Mouse (Mus musculus) neural tube, embryonic 14.5 days (tissue): ENCODE measurements around the gene Spaca9. TPM values are rescaled to one million over a fixed set of nuclear protein-coding genes. Genes with fewer than 3 reads are reported as not detected.

Source experiments
- ATAC-seq: fragments of 200-750 bp; cut with Nextera tagmentation; 2 replicates; pipeline ENCODE4 v1.8.0; 2017; ENCODE audit warnings: low read depth, mild to moderate bottlenecking, moderate TSS enrichment, moderate library complexity
- H3K27ac ChIP-seq: fragments of 300-500 bp; sonication (generic); 2 replicates; pipeline ENCODE4 v1.5.1; 2014; ENCODE audit warnings: low read depth, mild to moderate bottlenecking, control low read depth, low read length, moderate library complexity, mixed read lengths
- H3K27me3 ChIP-seq: fragments of 300-500 bp; sonication (generic); 2 replicates; pipeline ENCODE4 v1.6.1; 2014; ENCODE audit warnings: low read length; ENCODE audit not compliant: control insufficient read depth, insufficient read depth
- H3K36me3 ChIP-seq: fragments of 300-500 bp; sonication (generic); 2 replicates; pipeline ENCODE4 v1.6.1; 2014; ENCODE audit warnings: low read length, mixed read lengths; ENCODE audit not compliant: control insufficient read depth, insufficient read depth
- H3K4me1 ChIP-seq: fragments of 300-500 bp; sonication (generic); 2 replicates; pipeline ENCODE4 v1.6.1; 2014; ENCODE audit warnings: low read length; ENCODE audit not compliant: control insufficient read depth, insufficient read depth
- H3K4me2 ChIP-seq: fragments of 300-500 bp; sonication (generic); 2 replicates; pipeline ENCODE4 v1.6.1; 2014; ENCODE audit warnings: mild to moderate bottlenecking, low read depth, low read length, control low read depth
- H3K4me3 ChIP-seq: fragments of 300-500 bp; sonication (generic); 2 replicates; pipeline ENCODE4 v1.5.1; 2014; ENCODE audit warnings: low read depth, low read length, control low read depth, mixed read lengths
- H3K9ac ChIP-seq: fragments of 300-500 bp; sonication (generic); replicated peaks from 2 replicates; pipeline ENCODE4 v1.6.1; 2014; ENCODE audit warnings: low read depth, mild to moderate bottlenecking, control low read depth, low read length, mixed read lengths
- H3K9me3 ChIP-seq: fragments of 300-500 bp; sonication (generic); 2 replicates; pipeline ENCODE4 v1.6.1; 2016; ENCODE audit warnings: low read length; ENCODE audit not compliant: control insufficient read depth
- WGBS: fragments of 180-500 bp; shearing (Covaris S2); extraction: QIAGEN DNeasy Blood & Tissue Kit; methylation state at CpG from one replicate; pipeline ENCODE4 v1.1.7; 2014; 5-methylcytosine and 5-hydroxymethylcytosine counted together
- polyA plus RNA-seq: library from polyadenylated mRNA; unstranded; fragments of >200 nt; fragmentation: Nextera tagmentation; extraction: Ambion mirVana; gene quantifications from 2 replicates; pipeline ENCODE4 v1.2.1, GENCODE M21; 2014

The Spaca9 gene
- polyA plus RNA-seq, 1 experiment from 2014 or later, result 1.6 TPM

GRCm38 (mm10) chr2:28685895-28686294 lies 13.6 kb downstream of the Spaca9 start:
- peaks cover 69% of the 10 kb centered on the region for H3K36me3 ChIP-seq
- 92% methylated on average over 7 of the region's 7 CpGs for WGBS
- no peaks in the 10 kb centered on the region for H3K4me1 ChIP-seq
- no peaks in the 10 kb centered on the region for H3K27me3 ChIP-seq
- H3K27ac ChIP-seq, result no peak overlapping the region
- no peak overlapping the region for H3K4me3 ChIP-seq
- ATAC-seq, result no peak
- no peak overlapping the region for H3K9ac ChIP-seq
- no peak overlapping the region for H3K4me2 ChIP-seq
- H3K9me3 ChIP-seq, result no peaks in the 10 kb centered on the region

- WGBS, result 88% methylated on average over 4 of the region's 4 CpGs
- Histone ChIP-seq H3K4me2 (no peak overlapping the region), H3K4me3 (no peak overlapping the region), H3K27ac (no peak overlapping the region), H3K9ac (no peak overlapping the region), H3K4me1 (no peaks in the 10 kb centered on the region), H3K36me3 (peaks cover 85% of the 10 kb centered on the region), H3K27me3 (no peaks in the 10 kb centered on the region), H3K9me3 (no peaks in the 10 kb centered on the region)
- no peak for ATAC-seq
Measured at GRCm38 (mm10) chr2:28681718-28682117, 17.8 kb downstream of the Spaca9 start.

GRCm38 (mm10) chr2:28680710-28681109 lies 18.8 kb downstream of the Spaca9 start:
- Histone ChIP-seq H3K9ac (no peak overlapping the region), H3K4me2 (no peak overlapping the region), H3K27me3 (no peaks in the 10 kb centered on the region), H3K36me3 (peaks cover 85% of the 10 kb centered on the region), H3K27ac (no peak overlapping the region), H3K4me3 (no peak overlapping the region), H3K9me3 (no peaks in the 10 kb centered on the region), H3K4me1 (no peaks in the 10 kb centered on the region)
- 30% methylated on average over 4 of the region's 4 CpGs for WGBS
- ATAC-seq, result no peak

GRCm38 (mm10) chr2:28676005-28676404 lies 23.5 kb downstream of the Spaca9 start:
- ATAC-seq, result no peak
- Histone ChIP-seq H3K27me3 (no peaks in the 10 kb centered on the region), H3K4me1 (no peaks in the 10 kb centered on the region), H3K4me2 (no peak overlapping the region), H3K9ac (no peak overlapping the region), H3K27ac (no peak overlapping the region), H3K4me3 (no peak overlapping the region), H3K36me3 (peaks cover 73% of the 10 kb centered on the region), H3K9me3 (no peaks in the 10 kb centered on the region)
- WGBS, result 97% methylated on average over 8 of the region's 8 CpGs

GRCm38 (mm10) chr2:28671438-28671837 lies 28.1 kb downstream of the Spaca9 start:
- no peak for ATAC-seq
- Histone ChIP-seq H3K27ac (no peak overlapping the region), H3K4me1 (no peaks in the 10 kb centered on the region), H3K36me3 (peaks cover 62% of the 10 kb centered on the region), H3K4me3 (no peak overlapping the region), H3K9ac (no peak overlapping the region), H3K9me3 (no peaks in the 10 kb centered on the region), H3K4me2 (no peak overlapping the region), H3K27me3 (no peaks in the 10 kb centered on the region)
- WGBS, result 94% methylated on average over 2 of the region's 2 CpGs

GRCm38 (mm10) chr2:28665818-28666217 lies 33.7 kb downstream of the Spaca9 start:
- peaks cover 57% of the 10 kb centered on the region for H3K36me3 ChIP-seq
- 58% methylated on average over 3 of the region's 3 CpGs for WGBS
- H3K27me3 ChIP-seq, result no peaks in the 10 kb centered on the region
- ATAC-seq, result no peak
- H3K4me3 ChIP-seq, result no peak overlapping the region
- no peak overlapping the region for H3K4me2 ChIP-seq
- no peak overlapping the region for H3K27ac ChIP-seq
- H3K4me1 ChIP-seq, result no peaks in the 10 kb centered on the region
- H3K9me3 ChIP-seq, result no peaks in the 10 kb centered on the region
- no peak overlapping the region for H3K9ac ChIP-seq

GRCm38 (mm10) chr2:28662891-28663290 lies 36.6 kb downstream of the Spaca9 start:
- Histone ChIP-seq H3K9me3 (no peaks in the 10 kb centered on the region), H3K27me3 (no peaks in the 10 kb centered on the region), H3K4me2 (no peak overlapping the region), H3K4me3 (no peak overlapping the region), H3K27ac (no peak overlapping the region), H3K36me3 (peaks cover 66% of the 10 kb centered on the region), H3K9ac (no peak overlapping the region), H3K4me1 (no peaks in the 10 kb centered on the region)
- ATAC-seq, result no peak
- 94% methylated on average over 3 of the region's 3 CpGs for WGBS

GRCm38 (mm10) chr2:28656216-28656615 lies 43.3 kb downstream of the Spaca9 start:
- H3K27ac ChIP-seq, result no peak overlapping the region
- H3K4me2 ChIP-seq, result no peak overlapping the region
- H3K9me3 ChIP-seq, result no peaks in the 10 kb centered on the region
- 85% methylated on average over 8 of the region's 8 CpGs for WGBS
- peaks cover 35% of the 10 kb centered on the region for H3K36me3 ChIP-seq
- H3K4me3 ChIP-seq, result no peak overlapping the region
- H3K4me1 ChIP-seq, result no peaks in the 10 kb centered on the region
- no peak overlapping the region for H3K9ac ChIP-seq
- H3K27me3 ChIP-seq, result no peaks in the 10 kb centered on the region
- no peak for ATAC-seq

GRCm38 (mm10) chr2:28654295-28654694 lies 45.2 kb downstream of the Spaca9 start:
- H3K9ac ChIP-seq, result no peak overlapping the region
- no peak overlapping the region for H3K4me2 ChIP-seq
- H3K9me3 ChIP-seq, result no peaks in the 10 kb centered on the region
- ATAC-seq, result no peak
- no peaks in the 10 kb centered on the region for H3K27me3 ChIP-seq
- peaks cover 22% of the 10 kb centered on the region for H3K36me3 ChIP-seq
- no peak overlapping the region for H3K4me3 ChIP-seq
- H3K27ac ChIP-seq, result no peak overlapping the region
- no peaks in the 10 kb centered on the region for H3K4me1 ChIP-seq
- WGBS, result 66% methylated on average over 2 of the region's 2 CpGs

- Histone ChIP-seq H3K27me3 (no peaks in the 10 kb centered on the region), H3K9me3 (no peaks in the 10 kb centered on the region), H3K36me3 (peaks cover 14% of the 10 kb centered on the region), H3K4me2 (no peak overlapping the region), H3K27ac (no peak overlapping the region), H3K4me1 (no peaks in the 10 kb centered on the region), H3K4me3 (no peak overlapping the region), H3K9ac (no peak overlapping the region)
- WGBS, result 97% methylated on average over 7 of the region's 7 CpGs
- no peak for ATAC-seq
Measured at GRCm38 (mm10) chr2:28653351-28653750, 46.2 kb downstream of the Spaca9 start.
